Mouse (Mus musculus) CH12.LX (cell line): ENCODE results near the gene Asxl1. TPM values are rescaled to one million over a fixed set of nuclear protein-coding genes. Genes with fewer than 3 reads are reported as not detected.
A peak's percentile ranks its signal among the peaks of the same experiment; 100 is the strongest.

Experiments
- DNase-seq: peaks from one replicate; pipeline ENCODE4 v3.0.0-alpha.2; 2013; ENCODE audit errors: extremely low read depth
- H3K27ac ChIP-seq: 2 replicates; pipeline ENCODE4 v1.5.1; 2012; ENCODE audit warnings: low read depth, mild to moderate bottlenecking, control low read depth, moderate library complexity; ENCODE audit not compliant: insufficient read depth
- H3K27me3 ChIP-seq: replicated peaks from 2 replicates; pipeline ENCODE3; 2012; ENCODE audit warnings: inconsistent platforms
- H3K36me3 ChIP-seq, 2 experiments: replicated peaks in 1 of 2; 2 replicates each; pipeline versions ENCODE3 to v1.6.1; 2012; ENCODE audit warnings: inconsistent platforms in 1 of 2, low read length in 1 of 2, mild to moderate bottlenecking in 1 of 2, mixed read lengths in 1 of 2, moderate library complexity in 1 of 2; ENCODE audit not compliant: control insufficient read depth in 1 of 2, insufficient read depth in 1 of 2
- H3K4me1 ChIP-seq, 2 experiments: 2 replicates each; pipeline ENCODE4 v1.6.1; 2012; ENCODE audit warnings: inconsistent platforms in 1 of 2, moderate library complexity in 1 of 2; ENCODE audit not compliant: insufficient read depth in 2 of 2, control insufficient read depth in 1 of 2
- H3K4me2 ChIP-seq: 2 replicates; pipeline ENCODE4 v1.6.1; 2012; ENCODE audit warnings: low read depth, mild to moderate bottlenecking, control low read depth; ENCODE audit not compliant: poor library complexity, insufficient read depth, severe bottlenecking
- H3K4me3 ChIP-seq, 3 experiments: fragments of 150-350 bp in 1 of 3; sonication (generic) in 1 of 3; replicated peaks in 1 of 3; 2 replicates each; pipeline versions ENCODE3 to v1.5.1; 2011 to 2012; ENCODE audit warnings: low read depth in 2 of 3, low read length in 2 of 3, mild to moderate bottlenecking in 2 of 3, moderate library complexity in 2 of 3, control low read depth in 1 of 3, improper control_type of control experiment in 1 of 3, inconsistent platforms in 1 of 3, mixed read lengths in 1 of 3; ENCODE audit not compliant: poor library complexity in 1 of 3
- H3K79me2 ChIP-seq: replicated peaks from 2 replicates; pipeline ENCODE4 v1.6.1; 2012; ENCODE audit warnings: mild to moderate bottlenecking, moderate library complexity; ENCODE audit not compliant: control insufficient read depth, poor library complexity, insufficient read depth, severe bottlenecking; ENCODE audit errors: extremely low read depth
- H3K9ac ChIP-seq: 2 replicates; pipeline ENCODE4 v1.6.1; 2012; ENCODE audit warnings: low read depth, mild to moderate bottlenecking, control low read depth, moderate library complexity; ENCODE audit not compliant: insufficient read depth
- H3K9me3 ChIP-seq: replicated peaks from 2 replicates; pipeline ENCODE3; 2012; ENCODE audit warnings: low read length, inconsistent platforms, mixed read lengths
- BHLHE40 ChIP-seq: IDR thresholded peaks from 2 replicates; pipeline ENCODE4 v1.6.1; 2011; ENCODE audit warnings: mild to moderate bottlenecking, low read depth, low read length, improper control_type of control experiment
- CHD1 ChIP-seq: IDR thresholded peaks from 2 replicates; pipeline ENCODE4 v1.6.1; 2012; ENCODE audit warnings: low read depth, low read length, improper control_type of control experiment, inconsistent platforms
- ETS1 ChIP-seq: conservative IDR thresholded peaks from 2 replicates; pipeline ENCODE4 v1.6.1; 2012; ENCODE audit warnings: low read depth, mild to moderate bottlenecking, inconsistent platforms, low read length, improper control_type of control experiment, moderate library complexity
- IRF4 ChIP-seq: IDR thresholded peaks from 2 replicates; pipeline ENCODE4 v1.6.1; 2014; ENCODE audit warnings: low read depth, mild to moderate bottlenecking, inconsistent platforms, low read length, improper control_type of control experiment
- KAT2A ChIP-seq: IDR thresholded peaks from 2 replicates; pipeline ENCODE4 v1.6.1; 2012; ENCODE audit warnings: low read length, improper control_type of control experiment, inconsistent platforms; ENCODE audit not compliant: insufficient replicate concordance
- MYC ChIP-seq: IDR thresholded peaks from 2 replicates; pipeline ENCODE4 v1.6.1; 2011; ENCODE audit warnings: low read depth, mild to moderate bottlenecking, improper control_type of control experiment, low read length
- NELFE ChIP-seq: IDR thresholded peaks from 2 replicates; pipeline ENCODE4 v1.6.1; 2011; ENCODE audit warnings: low read depth, low read length, improper control_type of control experiment
- NRF1 ChIP-seq: IDR thresholded peaks from 2 replicates; pipeline ENCODE4 v1.6.1; 2014; ENCODE audit warnings: low read depth, mild to moderate bottlenecking, inconsistent platforms, low read length, improper control_type of control experiment, moderate library complexity
- POLR2AphosphoS2 ChIP-seq: IDR thresholded peaks from 2 replicates; pipeline ENCODE4 v1.6.1; 2011; ENCODE audit warnings: low read depth, low read length, improper control_type of control experiment
- RAD21 ChIP-seq: IDR thresholded peaks from 2 replicates; pipeline ENCODE4 v1.6.1; 2011; ENCODE audit warnings: low read depth, mild to moderate bottlenecking, low read length, improper control_type of control experiment, moderate library complexity
- RCOR1 ChIP-seq: conservative IDR thresholded peaks from 2 replicates; pipeline ENCODE4 v1.6.1; 2012; ENCODE audit warnings: low read depth, mild to moderate bottlenecking, inconsistent platforms, low read length, improper control_type of control experiment
- SIN3A ChIP-seq: IDR thresholded peaks from 2 replicates; pipeline ENCODE4 v1.6.1; 2012; ENCODE audit warnings: low read length, improper control_type of control experiment, inconsistent platforms
- USF1 ChIP-seq: IDR thresholded peaks from 2 replicates; pipeline ENCODE4 v1.6.1; 2014; ENCODE audit warnings: low read depth, mild to moderate bottlenecking, inconsistent platforms, low read length, improper control_type of control experiment
- ZC3H11A ChIP-seq: IDR thresholded peaks from 2 replicates; pipeline ENCODE4 v1.6.1; 2012; ENCODE audit warnings: low read depth, mild to moderate bottlenecking, inconsistent platforms, low read length, improper control_type of control experiment
- dilution Hi-C: fragments of 300-500 bp; cut with MboI; formaldehyde crosslinking; loops from 2 replicates; pipeline ENCODE4 v1.14.3; 2020; ENCODE audit warnings: low sequenced_read_pairs; ENCODE audit not compliant: extremely low pct_unique_long_range_greater_than_20kb, extremely low pct_ligation_motif_present
- in situ Hi-C: fragments of 300-500 bp; cut with MboI; formaldehyde crosslinking; loops from 3 replicates; pipeline ENCODE4 v1.14.3; 2019; ENCODE audit warnings: low sequenced_read_pairs, low pct_ligation_motif_present, low pct_unique_long_range_greater_than_20kb, mixed read lengths
- polyA plus RNA-seq: library from polyadenylated mRNA; unstranded; fragments of >175 nt; gene quantifications from 2 replicates; pipeline ENCODE4 v1.2.1, GENCODE M21; 2012; ENCODE audit warnings: low read depth; ENCODE audit not compliant: insufficient read length
- total RNA-seq, 2 experiments: library from RNA; depleted of rRNA; stranded (reverse); fragments of 300-350 nt in 1 of 2; fragments of >200 nt in 1 of 2; gene quantifications; 2 replicates each; pipeline ENCODE4 v1.2.3; 2012 to 2014

The Asxl1 gene
- total and polyA plus RNA-seq, 3 experiments: 12.7 to 31.1 (median 18.0) TPM

- no peak for DNase-seq
- Histone ChIP-seq H3K79me2 (no peaks in the 10 kb centered on the region), H3K4me2 (no peak overlapping the region), H3K9ac (no peak overlapping the region), H3K27me3 (no peaks in the 10 kb centered on the region), H3K36me3 (peaks cover 28 to 67% of the 10 kb centered on the region in 2 experiments), H3K9me3 (no peaks in the 10 kb centered on the region), H3K4me1 (peaks cover 0 to 21% of the 10 kb centered on the region in 2 experiments; a peak in 2 of 4 replicates), H3K27ac (no peak overlapping the region), H3K4me3 (no peak overlapping the region)
- dilution Hi-C loops: no loop called here
- TF ChIP-seq USF1 (no peak), RAD21 (no peak)
- in situ Hi-C loops: no loop called here
Observed at GRCm38 (mm10) chr2:153408971-153409370, 63.3 kb downstream of the Asxl1 start.

DNA sequence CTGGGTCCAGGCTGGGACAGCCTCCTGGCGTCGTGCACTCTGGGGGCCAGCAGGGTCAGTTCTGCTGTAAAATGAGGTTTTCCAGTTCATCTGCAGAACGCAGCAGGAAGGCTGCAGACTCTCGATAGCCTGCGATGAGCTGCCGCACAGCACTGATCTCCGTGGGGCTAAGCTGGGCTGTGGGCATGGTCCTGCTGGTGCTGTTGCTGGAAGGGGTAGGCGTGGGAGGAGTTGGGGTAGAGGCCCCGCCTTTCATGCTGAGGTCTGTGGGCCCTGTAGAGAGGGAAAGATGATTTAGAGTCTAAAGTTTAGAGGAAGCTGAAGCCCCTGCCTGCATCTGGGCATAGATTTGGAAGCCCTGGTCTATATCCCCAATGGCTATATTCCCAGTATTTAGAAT, 65.9 kb downstream of the Asxl1 start:
- dilution Hi-C loops (no loop called here), in situ Hi-C loops (no loop called here)
- no peaks in the 10 kb centered on the region for H3K9me3 ChIP-seq
- no peak overlapping the region for H3K4me3 ChIP-seq
- H3K4me1 ChIP-seq: peaks cover 0 to 14% of the 10 kb centered on the region in 2 experiments; a peak in 2 of 4 replicates
- DNase-seq: no peak
- no peaks in the 10 kb centered on the region for H3K27me3 ChIP-seq
- H3K36me3 ChIP-seq: peaks cover 42 to 71% of the 10 kb centered on the region in 2 experiments
- H3K9ac ChIP-seq: no peak overlapping the region
- no peak overlapping the region for H3K4me2 ChIP-seq
- TF ChIP-seq IRF4: no peak
- TF ChIP-seq ETS1: no peak
- no peak for TF ChIP-seq BHLHE40
- no peak for TF ChIP-seq MYC
- TF ChIP-seq CHD1: no peak
- TF ChIP-seq KAT2A: no peak
- TF ChIP-seq SIN3A: no peak
- no peak for TF ChIP-seq NELFE
- TF ChIP-seq POLR2AphosphoS2: no peak
- TF ChIP-seq ZC3H11A: no peak
- TF ChIP-seq NRF1: no peak
- TF ChIP-seq RCOR1: no peak
- H3K79me2 ChIP-seq: no peaks in the 10 kb centered on the region
- no peak overlapping the region for H3K27ac ChIP-seq

- no peaks in the 10 kb centered on the region for H3K79me2 ChIP-seq
- no peaks in the 10 kb centered on the region for H3K27me3 ChIP-seq
- DNase-seq: no peak
- H3K36me3 ChIP-seq: peaks cover 48 to 73% of the 10 kb centered on the region in 2 experiments
- H3K4me2 ChIP-seq: no peak overlapping the region
- dilution Hi-C loops: no loop called here
- no peak overlapping the region for H3K27ac ChIP-seq
- no peaks in the 10 kb centered on the region for H3K9me3 ChIP-seq
- no peak overlapping the region for H3K4me3 ChIP-seq
- no peak overlapping the region for H3K9ac ChIP-seq
- H3K4me1 ChIP-seq: peaks cover 0 to 9% of the 10 kb centered on the region in 2 experiments; a peak in 2 of 4 replicates
- TF ChIP-seq RAD21 (peak; percentile 5), SIN3A (no peak)
- TF ChIP-seq, all 38 proteins: peak for 1
- in situ Hi-C loops: no loop called here
Observed at GRCm38 (mm10) chr2:153412563-153412962, 66.9 kb downstream of the Asxl1 start.
